Mouse (Mus musculus): ENCODE measurements at regions not wholly inside any gene's neighbourhood (a gene's known extent, or its start where the extent isn't known, plus 50 kb on each side); places are given as distances from the start of the nearest gene placed in this dataset.
"Not testable (repeated sequence)": the region's sequence is repeated elsewhere in the genome, so short reads cannot be mapped to it uniquely, and the experiment has no call there.

DNA sequence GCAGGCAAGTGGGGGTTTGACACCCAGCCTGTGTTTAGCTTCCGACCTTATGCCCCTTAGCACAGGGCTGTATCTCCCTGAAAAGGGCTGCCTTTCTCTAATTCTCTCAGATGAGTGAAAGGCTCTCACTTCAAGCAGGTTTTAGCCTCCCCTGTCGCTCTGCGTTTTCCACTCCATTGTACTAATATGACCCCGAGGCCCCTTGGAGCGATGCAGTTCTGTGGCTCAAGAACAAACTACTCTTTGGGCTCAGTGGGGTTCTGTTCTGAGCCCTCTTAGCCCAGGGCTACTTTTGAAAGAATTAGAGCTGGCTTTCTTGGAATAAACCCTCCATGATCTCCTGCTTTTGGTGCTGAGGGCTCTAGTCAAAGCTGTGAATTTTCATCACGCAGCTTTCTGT is 53.4 kb upstream of the Castor2 start:
- no peak for DNase-seq (ENCODE audit: low read depth)

DNA sequence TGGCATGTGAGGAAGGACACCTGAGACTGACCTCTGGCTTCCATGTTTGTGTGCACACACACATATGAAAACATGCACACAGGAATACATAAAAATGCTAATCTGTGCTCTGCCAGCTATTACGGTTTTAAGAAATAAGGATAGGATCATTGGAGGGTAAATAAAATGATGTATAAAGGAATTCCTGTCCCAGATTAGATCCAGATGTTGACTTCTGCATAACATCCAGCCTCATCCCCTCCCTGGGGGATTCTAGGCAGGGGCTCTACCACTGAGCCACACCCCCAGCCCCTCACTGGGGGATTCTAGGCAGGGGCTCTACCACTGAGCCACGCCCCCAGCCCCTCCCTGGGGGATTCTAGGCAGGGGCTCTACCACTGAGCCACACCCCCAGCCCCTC is 56.6 kb upstream of the Castor2 start:
- not testable (repeated sequence) for DNase-seq (ENCODE audit: low read depth)

DNA sequence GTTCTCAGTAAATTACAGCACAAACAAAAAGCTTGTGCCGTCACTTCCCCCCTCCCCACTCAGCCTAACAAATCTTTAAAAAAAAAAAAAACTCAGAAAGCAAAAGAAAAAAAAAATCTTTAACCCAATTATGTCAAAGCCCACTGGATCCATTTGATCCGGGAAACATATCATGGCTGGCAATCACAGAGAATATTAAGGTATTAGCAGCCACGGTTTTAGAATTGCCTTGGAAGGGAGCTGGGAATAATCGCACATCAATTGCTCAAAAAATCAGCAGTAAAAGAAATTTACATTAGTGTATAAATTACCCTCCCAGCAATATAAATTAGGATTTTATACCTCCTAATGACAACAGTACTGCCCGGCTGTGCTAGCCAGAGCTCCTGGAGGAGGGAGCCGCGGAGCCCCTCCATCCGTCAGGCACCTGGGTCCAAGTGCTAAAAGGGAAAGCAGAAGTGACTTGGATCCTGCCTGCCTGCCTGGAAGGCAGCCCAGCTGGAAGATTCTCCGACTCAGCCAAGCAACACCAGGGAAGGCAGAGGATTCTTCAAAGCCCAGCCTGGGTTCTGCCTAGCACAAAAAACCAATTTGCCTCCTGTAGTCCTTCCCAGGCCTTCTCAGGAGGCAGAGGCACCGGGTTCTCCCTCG is 72.1 kb upstream of the Castor2 start:
- no peak for DNase-seq (ENCODE audit: low read depth)

GRCm38 (mm10) chr5:134019651-134020432 is 79.7 kb upstream of the Castor2 start:
- DNase-seq (ENCODE audit: low read depth) = no peak

GRCm38 (mm10) chr5:134014257-134015163 is 85.0 kb upstream of the Castor2 start:
- DNase-seq (ENCODE audit: low read depth) = peak; percentile 70

- DNase-seq (ENCODE audit: low read depth) = no peak
These were observed 86.3 kb upstream of the Castor2 start for GRCm38 (mm10) chr5:134013206-134013605.

DNA sequence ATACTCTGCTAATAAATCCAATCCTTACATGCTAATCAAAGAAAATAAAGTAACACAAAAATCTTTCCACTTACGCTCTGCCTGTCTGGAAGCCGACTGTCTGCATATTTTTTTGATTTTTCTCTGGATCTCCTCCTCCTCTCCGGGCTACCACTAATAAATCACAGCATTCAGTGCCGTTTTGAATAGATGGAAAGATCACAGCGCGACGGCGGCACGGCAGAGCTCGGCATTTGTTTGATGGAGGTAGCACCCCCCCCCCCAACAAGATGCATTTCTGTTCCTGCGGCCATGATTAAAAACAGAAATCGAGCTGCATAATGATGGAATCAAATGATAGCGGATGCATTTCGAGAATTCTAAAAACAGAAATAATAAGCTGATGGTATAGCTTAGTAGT is 89.7 kb upstream of the Castor2 start:
- DNase-seq (ENCODE audit: low read depth) = no peak

DNA sequence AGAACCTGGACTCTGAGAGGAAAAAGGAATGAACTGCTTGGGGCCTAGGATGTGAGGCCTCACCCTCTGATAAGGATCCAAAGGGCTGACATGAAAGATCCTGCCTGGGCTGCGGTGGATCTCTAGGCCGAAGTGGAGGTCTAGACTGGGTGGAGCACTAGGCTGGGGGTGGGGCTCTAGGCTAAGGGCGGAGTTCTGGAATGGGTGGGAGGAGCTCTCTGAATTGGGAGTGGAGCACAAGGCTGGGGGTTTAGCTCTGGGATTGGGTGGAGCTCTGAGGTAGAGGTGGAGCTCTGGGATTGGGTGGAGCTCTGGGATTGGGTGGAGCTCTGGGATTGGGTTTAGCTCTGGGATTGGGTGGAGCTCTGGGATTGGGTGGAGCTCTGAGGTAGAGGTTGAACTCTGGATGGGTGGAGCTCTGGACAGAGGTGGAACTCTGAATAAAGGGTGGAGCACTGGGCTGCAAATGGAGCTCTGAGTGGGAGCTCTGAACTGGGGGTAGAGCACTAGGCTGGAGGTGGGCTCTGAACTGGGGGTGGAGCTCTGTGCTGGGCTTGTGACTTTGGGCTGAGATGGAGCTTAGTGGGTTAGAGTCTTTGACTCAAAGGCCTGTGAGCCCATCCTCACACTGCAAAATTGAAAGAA is 92.3 kb upstream of the Castor2 start:
- DNase-seq (ENCODE audit: low read depth) = no peak

DNA sequence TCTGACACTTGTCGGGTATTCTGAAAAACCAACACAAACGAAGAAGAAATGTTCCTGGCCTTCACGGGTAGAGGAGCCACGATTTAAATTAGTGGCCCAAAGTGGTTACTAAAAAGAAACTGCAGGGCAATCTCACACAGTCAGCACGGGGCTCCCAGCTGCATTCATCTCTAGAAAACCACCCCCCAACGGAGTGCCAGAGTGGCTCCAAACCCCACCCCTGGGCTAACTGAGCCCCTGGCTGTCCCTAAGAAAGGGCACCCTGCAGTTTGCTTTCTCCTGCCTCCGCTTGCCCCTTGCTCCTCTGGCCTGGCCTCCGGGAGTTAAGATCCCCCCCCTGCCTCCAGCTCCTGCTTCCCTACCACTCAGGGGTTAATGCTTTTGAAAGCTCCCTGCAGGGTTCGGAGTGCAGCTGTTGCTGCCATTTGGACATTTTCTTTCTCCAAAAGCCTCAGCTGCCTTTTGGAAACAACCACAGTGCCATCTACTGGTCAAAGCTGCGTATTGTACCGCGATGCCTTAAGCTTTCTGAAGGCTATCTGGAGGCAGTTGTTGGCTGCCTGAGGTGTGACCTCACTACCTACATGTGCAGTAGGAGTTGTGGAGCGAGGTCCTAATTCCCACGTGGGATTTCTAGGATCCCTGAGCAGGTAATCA is 92.9 kb upstream of the Castor2 start:
- peak; percentile 92 for DNase-seq (ENCODE audit: low read depth)

- no peak for DNase-seq (ENCODE audit: low read depth)
These were observed 93.5 kb upstream of the Castor2 start for GRCm38 (mm10) chr5:134006001-134006400.

DNA sequence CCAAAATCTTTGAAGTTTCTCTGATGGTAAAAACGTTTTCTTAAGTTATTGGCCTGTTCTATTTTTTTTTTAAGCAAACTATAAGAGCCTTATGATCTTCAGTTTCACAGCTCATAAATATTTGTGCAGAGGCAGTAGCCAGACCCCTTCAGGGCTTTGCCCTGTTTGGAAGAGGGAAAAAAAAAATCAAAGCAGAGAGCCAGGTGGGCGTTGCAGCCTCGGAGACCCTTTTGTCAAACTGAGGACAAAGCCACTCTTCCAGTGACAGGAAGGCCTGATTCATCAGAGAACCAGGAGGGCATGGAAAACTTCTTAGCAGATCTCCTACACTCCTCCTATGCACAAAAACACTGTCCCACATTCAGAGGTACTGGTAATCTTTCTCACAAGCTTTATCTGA is 99.4 kb upstream of the Castor2 start:
- DNase-seq (ENCODE audit: low read depth) = no peak

DNA sequence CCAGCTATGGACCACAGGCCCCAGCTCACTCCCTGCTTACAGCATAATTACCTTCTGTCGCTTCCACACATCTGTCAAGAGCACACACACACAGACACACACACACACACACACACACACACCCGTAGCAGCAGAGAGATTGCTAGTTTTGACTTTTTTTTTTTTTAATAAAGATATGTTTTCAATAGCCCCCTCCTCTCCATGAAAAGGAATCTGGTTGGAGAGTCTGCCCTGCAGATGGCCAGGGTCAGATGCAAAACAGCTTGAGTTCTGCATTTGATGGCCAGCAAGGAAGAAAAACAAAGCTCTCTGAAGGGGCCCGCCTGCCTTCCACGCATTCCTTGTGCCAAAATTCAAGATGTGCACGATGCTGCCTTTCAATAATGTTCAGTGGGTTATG is 99.8 kb upstream of the Castor2 start:
- DNase-seq (ENCODE audit: low read depth) = no peak

- DNase-seq (ENCODE audit: low read depth) = no peak
These were observed 107.5 kb upstream of the Castor2 start for GRCm38 (mm10) chr5:133991994-133992393.

DNA sequence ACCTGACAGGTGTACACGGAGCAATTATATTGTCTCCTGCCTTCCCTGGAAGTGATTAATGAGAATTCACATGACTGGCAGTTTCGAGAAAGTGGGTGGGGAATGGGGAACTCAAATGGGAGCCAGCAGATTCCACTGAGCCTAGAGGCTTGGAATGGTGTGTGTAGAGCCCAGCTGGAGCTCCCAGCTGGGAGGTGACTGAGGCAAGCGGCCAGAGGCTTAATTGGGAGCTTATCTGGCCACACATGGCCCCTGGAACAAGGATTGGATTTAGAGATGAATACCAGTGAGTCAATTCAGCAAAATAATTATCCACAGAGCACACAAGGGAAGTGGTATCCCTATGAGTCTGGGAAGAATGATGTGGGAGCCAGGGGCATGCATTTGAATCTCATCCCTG is 108.0 kb upstream of the Castor2 start:
- no peak for DNase-seq (ENCODE audit: low read depth)

DNA sequence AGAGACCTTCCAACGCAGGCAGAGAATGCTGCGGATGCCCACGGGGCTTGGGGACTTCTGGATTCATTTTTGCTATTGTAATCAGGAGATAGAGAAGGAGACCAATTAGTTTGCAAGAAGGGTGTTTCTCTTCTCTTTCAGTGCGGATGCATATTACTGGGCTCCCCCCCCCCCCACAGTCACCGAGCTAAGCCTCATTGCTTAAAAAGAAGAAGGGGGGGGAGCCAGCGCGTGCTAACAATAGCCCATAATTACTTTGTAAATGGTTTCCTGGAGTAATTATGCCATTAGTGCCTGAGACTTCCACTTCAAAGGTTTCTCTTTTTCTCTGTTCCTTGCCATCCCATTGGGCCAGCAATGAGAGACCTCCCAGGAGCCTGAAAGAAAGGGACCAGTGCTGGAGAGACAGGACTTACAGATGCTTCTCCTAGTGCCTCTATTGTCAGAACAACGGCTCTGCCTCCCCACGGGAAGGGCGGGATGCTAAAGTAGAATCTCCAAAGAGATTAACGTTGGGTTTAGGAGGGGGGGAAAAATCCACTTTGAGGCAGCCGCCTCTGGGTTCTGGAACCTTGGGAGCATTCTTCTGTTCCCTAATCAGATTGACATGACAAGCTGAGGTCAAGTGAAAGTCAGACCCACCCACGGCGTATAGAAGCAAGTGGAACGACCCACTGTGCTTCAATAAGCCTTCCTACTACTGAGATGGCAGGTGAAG is 116.1 kb upstream of the Castor2 start:
- no peak for DNase-seq (ENCODE audit: low read depth)

DNA sequence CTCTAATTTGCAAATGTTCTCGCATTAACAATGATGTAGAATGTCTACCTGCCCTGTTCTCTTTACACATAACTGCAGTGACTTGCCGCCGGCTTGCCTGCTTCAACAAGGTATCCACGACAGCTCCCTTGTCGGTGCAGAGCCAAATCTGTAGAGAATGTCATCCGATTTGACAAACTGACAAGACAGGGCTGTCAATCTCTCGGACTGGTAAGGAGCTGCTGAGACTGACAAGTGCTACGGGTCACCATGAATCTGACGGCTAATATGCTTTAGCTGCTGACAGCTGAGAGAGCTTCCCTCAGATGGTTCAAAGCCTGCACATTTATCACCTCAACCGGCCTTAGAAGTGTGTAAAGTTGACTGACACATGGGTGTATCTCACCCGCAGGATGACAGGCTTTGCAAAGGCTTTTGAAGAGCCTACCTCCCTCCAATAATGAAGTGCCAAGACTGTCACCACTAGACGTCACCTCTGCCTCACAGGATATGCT is 129.0 kb upstream of the Castor2 start:
- no peak for DNase-seq (ENCODE audit: low read depth)

DNA sequence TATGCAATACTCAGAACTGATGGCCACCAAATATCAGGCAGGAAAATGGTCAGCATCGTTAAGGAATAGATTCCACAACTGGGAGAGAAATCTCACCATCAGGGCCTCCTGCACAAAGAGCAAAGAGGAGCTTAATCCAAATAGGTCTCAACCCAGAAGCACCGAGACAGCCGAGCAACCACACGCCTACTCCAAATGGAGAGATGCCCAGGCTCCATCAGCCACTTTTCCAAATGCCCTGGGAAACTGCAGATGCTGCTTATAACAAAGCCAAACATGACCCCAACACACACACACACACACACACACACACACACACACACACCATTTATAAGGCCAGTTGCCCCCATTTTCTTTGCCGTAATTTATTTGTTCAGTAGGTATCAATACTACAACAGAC is 136.2 kb upstream of the Castor2 start:
- DNase-seq (ENCODE audit: low read depth) = no peak

GRCm38 (mm10) chr5:133940841-133941240 is 158.7 kb upstream of the Castor2 start:
- no peak for DNase-seq (ENCODE audit: low read depth)

DNA sequence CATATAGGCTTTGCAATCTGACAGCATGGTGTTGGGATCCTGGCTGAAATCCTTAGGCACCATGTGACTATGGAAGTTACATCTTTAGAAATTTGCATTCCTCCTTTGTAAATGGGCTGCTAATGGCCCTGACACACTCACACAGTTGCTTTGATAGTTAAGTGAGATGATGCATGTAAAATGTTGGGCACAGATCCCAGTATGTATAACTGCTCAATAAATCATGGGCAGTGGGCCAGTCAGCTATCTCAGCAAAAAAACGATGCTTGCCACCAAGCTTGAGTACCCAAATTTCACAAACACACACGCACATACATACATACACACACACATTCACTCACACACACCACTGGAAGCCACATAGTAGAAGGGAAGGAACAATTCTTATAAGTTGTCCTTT is 159.5 kb upstream of the Castor2 start:
- no peak for DNase-seq (ENCODE audit: low read depth)

DNA sequence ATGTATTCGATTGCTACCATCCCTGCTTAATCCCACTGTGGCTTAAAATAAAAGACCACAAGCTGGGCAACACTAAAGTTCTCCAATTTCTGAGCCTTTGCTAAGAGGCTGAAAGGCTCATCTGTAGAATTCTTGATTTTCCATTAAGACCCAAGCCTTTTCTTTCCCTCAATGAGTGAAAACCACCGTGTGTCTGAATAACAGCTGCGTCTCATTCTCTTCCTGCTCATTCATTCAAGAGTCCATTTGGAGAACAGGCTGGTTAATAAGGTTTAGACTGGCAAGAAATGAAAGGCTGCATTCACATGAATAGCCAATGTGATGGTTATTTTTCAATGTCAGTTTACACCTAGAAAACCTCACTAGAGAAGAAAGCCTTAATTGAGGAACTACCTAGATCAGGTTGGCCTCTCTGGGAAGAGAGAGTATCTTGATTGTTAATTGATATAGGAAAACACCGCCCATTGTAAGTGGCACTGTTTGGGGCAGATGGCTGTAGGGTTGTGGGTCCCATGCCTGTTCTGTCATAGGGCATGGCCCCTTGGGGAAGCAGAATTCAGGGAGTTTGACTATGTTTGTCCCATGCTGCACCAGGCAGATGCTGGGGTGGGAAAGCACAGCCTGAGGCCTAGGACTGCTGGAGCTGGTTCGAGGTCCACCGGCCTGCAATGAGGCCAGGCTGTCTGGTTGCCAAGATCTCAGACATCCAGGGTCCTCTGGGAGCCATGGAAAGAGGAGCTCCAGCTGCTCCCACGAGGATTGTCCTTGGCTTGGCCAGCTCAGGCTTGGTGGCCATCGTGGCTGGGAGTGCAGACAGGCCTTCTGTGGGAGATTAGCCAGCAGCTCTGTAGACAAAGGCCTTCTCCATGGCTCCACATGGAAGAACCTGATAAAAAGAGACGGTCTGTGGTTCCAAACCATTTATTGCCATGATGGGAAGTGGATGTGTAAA is 161.3 kb upstream of the Castor2 start:
- no peak for DNase-seq (ENCODE audit: low read depth)
